Mouse (Mus musculus) left cerebral cortex, postnatal 25 days (tissue): ENCODE measurements at regions not wholly inside any gene's neighbourhood (a gene's known extent, or its start where the extent isn't known, plus 50 kb on each side); places are given as distances from the start of the nearest gene placed in this dataset.

Experiments used
- DNase-seq, 2 experiments: peaks; one replicate each; pipeline ENCODE4 v3.0.0; 2022; ENCODE audit warnings: low spot score in 2 of 2, mixed read lengths in 1 of 2
- intact Hi-C: fragments of 180-260 bp; cut with DNase I; formaldehyde crosslinking; loops from one replicate; pipeline ENCODE4 v1.15.1; 2025

DNA sequence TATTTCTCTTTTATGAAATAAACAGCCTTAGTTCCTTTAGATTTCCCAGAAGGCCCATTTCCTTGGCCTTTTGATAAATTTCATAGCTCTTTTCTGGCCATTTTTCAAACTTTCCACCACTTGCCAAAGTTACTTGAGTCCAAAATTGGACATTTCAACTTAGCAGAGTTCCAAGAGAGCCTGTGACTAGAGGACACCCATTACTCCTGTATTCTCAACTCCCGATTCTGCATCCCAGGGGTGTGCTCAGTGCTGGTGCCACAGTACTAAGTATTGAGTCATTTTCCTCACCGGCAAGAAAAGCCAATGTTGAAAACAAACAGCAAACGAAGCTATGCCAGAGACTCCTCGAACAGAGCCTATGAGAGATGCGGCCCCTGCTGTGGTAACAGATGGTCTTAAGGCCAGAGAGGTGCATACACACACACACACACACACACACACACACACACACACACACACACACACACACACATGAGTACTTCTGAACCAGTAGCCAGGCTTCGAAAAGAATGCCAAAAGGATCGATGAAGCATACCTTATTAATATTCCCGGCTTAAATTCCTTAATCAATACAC is 126.5 kb downstream of the Tmx1 start:
- intact Hi-C loops: no loop called here
- DNase-seq: no peak

DNA sequence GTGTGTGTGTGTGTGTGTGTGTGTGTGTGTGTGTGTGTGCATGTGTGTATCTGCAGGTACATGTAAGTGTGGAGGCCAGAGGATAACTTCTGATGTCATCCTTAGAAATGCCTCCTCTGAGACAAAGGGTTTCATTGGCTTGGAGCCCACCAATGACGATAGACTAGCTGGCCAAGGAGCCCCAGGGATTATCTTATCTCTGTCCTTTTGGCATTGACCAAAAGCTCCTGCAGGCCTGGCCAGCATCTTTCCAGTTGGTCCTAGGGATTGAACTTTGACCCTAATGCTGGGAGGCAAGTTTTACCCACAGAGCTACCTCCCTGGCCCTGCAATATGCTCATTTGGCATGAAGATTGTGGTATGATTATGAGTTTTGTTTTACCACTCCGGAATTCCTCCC is 133.3 kb downstream of the Tmx1 start:
- intact Hi-C loops: no loop called here
- no peak for DNase-seq

DNA sequence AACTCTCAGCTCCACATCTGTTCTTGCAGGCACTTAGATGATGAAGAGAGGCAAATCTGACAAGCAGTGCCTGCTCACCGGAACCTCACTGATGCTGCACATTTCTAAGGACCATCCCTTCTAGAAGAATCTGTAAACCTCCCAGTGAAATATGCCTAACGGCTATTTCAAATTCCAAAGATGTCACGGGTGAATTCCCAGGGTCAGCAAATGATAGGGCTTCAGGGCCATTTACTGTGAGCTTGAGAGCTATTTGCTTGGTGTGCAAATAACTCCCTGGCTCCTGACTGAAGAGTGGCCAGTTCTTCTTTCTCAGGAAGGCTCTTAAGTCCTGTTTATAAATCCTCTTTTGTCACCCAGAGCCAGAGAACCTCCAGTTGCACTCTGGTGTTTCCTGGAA is 135.3 kb downstream of the Tmx1 start:
- no peak for DNase-seq
- intact Hi-C loops: no loop called here

DNA sequence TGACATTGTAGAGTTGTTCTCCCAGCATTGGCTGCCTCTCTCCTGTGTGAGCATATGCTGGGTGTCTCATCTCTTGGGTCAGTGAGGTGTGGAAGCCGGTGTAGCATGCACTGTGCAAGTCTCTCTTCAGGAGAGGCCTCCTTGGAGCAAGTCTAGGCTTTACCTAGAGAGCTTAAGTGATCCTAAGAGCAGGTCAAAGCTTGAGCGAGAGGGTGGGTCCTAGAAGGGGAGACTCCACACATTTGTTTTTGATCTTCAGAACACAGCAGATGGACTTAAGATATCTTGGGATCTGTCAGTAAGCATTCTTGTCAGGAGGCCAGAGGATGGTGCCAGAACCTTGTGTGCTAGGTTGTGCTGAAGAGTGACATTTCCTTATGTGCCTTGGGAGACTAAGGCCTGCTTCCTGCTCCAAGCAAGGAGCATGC is 136.4 kb downstream of the Tmx1 start:
- intact Hi-C loops: no loop called here
- DNase-seq: no peak

DNA sequence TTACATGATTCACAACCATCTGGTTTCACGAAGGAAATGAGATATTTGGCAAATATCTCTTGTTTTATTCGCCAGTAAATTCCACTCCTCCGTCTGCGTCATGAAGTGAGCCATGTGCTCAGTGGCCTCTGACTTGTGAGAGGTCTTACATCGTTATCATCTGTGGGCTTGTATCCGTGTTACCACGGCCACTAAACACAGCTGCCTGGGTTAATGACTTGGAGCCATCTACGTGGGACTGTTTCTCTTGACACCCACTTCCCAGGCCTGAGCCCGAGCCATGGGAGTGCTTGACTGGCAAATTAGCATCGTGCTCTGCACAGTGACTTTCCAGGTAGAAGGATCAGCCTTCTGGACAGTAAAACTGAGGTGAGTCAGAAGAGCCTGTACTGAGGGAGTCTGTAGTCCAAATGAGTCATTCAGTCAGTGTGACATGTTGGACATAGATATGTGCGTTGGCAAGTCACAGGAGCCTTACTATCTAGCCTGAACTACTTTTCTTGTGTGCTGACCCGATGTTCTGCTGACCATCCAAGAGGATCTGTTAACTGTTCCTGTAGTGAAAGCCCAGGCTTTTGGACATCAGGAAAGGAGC is 137.7 kb downstream of the Tmx1 start:
- intact Hi-C loops: no loop called here
- DNase-seq: no peak

DNA sequence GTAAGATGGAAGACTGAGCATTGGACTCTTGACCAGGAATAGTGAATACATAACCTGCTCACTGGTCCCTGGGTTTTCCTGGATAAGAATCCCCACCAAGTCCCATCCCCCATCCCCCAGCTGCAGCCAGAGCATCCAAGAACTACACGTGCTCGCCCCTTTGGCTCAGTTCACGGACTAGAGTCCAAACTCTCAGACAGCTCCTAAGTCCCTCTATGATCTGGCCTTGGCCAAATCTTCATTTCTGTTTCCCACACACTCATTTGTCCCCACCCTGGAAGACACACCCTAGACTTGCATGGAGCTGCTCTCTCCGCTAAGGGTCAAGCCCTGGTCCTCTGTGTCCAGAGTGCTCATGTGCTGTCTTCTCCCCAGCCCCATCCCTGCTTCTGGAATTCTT is 139.9 kb downstream of the Tmx1 start:
- intact Hi-C loops: no loop called here

DNA sequence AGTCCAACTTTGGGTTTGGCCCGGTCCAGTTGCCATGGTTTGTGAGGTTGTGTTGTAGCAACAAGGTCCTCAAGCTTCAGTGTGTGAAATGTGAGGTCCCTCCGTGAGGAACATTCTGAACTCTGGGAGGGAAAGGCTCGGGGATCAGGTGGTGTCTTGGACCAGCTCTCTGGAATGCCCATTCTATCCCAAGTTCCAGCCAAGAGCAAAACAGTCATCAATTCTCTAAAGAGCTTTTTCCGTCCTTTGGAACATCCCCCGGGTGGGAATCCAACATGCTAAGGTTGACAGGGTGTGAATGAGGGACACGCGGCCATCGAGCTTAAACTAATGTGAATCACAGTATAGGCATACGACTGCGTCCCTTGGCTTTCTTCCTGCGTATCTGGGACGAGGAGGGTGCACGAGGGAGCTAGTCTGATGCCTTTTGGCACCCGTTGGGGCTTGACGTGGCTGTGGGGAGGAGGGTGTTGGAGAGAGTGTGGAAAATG is 145.4 kb downstream of the Tmx1 start:
- DNase-seq: no peak
- intact Hi-C loops: no loop called here

More for the DNA sequence above, 139.9 kb downstream of the Tmx1 start:
- no peak for DNase-seq

DNA sequence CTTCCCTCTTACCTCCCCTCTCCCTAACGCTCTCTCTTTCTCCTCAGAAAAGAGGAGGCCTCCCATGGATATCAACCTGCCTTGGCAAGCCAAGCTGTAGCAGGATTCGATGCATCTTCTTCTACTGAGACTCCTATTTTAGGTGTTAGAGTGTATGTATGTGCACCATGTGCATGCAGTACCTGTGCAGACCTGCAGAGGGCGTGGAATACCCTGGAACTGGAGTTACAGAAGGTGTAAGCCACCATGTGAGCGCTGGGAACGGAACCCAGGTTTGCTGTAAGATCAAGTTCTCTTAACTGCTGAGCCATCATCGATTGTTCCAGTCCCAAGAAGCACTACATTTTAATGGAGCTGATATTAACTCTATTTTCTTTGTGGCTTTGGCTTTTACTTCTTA is 146.8 kb downstream of the Tmx1 start:
- no peak for DNase-seq
- intact Hi-C loops: no loop called here

DNA sequence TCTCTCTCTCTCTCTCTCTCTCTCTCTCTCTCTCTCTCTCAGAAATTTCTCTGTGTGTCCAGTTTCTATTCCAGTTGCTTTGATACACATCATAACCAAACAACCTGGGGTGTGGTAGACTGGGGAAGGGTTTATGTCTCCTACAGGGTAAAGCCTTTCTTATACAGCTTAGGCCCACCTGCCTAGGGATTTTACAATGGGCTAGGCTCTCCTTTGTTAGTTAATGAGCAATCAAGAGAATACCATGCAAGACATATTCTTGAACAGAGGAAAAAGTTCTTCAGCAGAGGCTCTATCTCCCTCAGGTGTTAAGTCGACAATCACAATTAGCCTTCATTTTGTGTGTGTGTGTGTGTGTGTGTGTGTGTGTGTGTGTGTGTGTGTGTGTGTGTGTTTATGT is 151.0 kb downstream of the Tmx1 start:
- no peak for DNase-seq
- intact Hi-C loops: no loop called here

DNA sequence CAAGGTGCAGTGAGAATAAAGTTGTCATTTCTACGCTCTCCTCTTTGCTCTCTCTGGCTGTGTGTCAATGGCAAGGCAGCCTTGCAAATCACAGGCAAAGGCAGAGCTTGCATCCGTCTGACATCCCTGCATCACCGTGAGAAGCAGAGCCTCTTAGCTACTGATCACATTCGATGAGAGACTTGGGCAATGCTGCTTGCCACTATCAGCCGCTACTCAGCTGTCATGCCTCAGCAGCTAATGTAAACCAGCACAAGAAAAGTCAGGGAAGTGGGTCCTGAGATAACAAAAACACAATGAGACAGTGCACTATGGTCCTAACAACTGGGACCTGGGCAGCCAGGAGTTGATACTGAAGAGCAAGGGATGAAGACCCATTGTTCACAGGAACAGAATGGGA is 155.8 kb downstream of the Tmx1 start:
- intact Hi-C loops: no loop called here
- DNase-seq: no peak

DNA sequence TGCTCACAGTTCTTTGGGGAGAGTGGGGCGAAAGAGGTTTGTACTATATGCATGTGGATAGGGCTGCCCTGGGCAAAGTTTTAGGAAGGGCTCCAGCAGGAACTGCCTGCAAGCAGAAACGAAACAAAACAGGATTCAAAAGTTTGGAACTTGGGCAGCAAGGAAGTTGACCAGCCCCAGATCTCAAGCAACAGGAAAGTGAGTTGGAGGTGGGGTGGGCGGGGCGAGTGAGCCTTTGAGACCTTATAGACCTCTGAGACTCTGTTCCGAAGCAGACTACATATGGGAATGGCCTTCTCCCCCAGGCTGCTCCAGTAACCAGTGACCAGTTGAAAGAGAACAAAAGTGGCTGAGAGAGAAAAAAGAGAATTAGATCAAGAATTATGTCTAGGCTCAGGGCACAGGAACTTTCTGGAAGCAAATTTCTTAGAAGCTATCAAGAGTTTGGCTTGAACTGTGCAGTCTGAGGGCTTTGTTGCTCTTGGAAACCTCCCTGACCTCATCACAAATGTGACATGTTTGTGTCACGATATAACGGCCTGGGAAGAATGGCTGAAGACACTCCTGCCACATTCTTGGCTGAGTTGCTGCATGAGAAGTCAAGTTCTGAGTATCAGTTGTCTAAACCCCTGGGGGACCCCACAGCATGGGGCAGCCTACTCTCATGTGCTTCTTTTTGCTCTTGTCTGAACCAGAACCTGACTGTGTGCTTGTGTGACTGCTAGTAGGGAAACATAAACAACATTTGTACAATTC is 156.4 kb downstream of the Tmx1 start:
- intact Hi-C loops: no loop called here
- DNase-seq: no peak

DNA sequence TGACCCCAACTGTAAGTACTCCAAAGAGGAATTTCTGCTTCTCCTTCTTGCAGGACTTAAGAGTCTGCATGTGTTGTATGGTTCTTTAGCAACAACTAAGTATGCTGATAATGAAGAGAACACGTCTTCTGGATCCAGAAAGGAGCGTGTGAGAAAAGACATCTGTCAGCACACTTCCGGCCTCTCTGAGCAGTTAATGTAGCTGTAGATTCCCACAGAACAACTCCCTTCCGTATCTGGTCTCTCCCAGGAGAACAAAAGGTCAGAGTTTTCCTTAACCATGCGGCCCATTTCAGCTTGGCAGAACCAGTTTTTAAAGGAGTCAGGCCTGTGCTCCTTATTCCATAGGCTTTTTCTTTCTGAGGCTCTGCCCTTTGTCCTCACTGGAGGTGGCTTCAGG is 159.0 kb downstream of the Tmx1 start:
- intact Hi-C loops: no loop called here
- DNase-seq: no peak

DNA sequence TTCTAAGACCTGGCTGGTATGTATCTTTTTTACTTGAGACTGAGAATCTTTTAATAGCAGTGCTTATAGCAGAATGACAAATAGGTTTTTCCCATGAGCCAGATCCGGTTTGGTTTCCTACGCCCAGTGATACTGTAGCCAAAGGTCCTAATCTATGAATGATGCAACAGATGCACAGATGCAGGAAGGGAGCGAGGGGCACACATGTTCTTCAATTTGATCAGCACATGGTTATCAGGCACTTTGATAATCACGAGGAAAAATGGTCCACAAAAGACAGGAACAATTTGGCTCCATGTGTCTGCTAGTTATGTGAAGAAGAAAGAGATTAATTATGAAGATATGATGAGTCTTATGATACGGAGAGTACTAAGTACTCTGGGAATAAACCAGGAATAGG is 160.3 kb downstream of the Tmx1 start:
- intact Hi-C loops: no loop called here
- DNase-seq: no peak

DNA sequence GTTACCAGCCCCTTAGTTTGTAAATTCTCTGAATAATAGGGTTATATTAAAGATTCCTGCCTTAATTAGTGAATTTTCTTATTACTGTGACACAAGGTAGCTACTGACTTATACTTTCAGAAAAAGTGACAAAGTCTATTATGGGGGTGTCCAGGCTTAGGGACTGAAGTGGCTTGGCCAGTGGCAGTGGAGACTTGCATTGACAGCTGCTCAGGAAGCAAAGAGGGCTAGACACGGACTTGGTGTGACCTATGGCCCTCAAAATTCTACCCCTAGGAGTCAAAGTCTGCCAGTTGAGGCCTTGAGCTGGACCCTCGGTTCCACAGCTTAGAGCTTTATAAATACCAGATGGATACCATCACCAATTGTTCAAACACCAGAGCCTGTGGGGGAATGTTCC is 161.2 kb downstream of the Tmx1 start:
- intact Hi-C loops: no loop called here

DNA sequence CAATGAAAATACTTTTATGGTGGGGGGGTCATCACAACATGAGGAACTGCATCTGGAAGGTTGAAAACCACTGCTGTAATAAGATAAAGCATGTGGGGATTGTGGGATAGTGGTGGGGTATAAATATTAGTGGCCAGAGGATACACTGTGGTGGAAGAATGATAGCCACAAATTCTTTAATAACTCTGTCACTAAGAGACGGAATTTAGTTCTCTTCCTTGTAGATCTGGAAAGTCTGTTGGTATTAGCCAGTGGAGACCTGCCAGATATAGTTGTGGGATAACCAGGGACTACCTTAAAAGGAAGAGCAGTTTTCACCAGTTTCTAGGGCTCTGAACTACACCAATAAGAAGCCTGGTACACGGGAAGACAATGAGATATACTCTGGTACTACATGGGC is 161.8 kb downstream of the Tmx1 start:
- intact Hi-C loops: no loop called here
- DNase-seq: no peak

More for the DNA sequence above, 161.2 kb downstream of the Tmx1 start:
- no peak for DNase-seq

DNA sequence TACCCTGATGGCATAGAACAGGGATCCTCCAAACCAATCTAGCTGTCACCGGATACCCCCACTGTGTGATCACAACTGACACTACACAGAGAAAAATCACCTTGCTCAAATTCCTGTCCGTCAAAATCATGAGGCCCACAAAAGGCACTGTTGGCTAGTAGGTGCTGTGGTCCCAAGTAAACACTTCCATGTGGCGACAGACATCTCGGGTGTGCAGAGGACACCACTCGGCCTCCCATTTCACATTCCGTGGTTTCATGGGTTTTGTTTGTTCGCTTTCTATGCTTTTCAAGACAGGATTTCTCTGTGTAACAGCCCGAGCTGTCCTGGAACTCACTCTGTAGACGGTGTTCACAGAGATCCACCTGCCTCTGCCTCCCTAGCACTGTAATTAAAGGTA is 162.2 kb downstream of the Tmx1 start:
- DNase-seq: no peak
- intact Hi-C loops: no loop called here

DNA sequence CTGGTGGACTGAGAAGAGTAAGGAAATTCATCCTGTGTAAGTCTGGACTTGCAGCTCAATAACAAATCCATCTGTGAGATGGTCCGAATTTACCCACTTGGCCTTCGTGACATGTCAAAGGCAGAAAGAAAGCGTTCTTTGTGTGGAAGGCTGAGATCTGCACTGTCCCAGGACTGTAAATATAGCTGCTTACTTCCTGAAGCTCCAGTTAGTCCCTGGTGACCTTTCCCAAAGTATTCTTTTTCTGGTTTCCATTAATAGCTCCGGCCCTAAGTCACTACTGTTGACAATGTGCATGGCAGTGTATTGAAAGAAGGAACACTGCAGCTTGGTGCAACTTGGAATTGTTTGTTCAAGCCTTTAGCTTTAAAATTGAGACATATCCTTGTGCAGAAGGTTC is 163.2 kb downstream of the Tmx1 start:
- intact Hi-C loops: no loop called here
- no peak for DNase-seq

DNA sequence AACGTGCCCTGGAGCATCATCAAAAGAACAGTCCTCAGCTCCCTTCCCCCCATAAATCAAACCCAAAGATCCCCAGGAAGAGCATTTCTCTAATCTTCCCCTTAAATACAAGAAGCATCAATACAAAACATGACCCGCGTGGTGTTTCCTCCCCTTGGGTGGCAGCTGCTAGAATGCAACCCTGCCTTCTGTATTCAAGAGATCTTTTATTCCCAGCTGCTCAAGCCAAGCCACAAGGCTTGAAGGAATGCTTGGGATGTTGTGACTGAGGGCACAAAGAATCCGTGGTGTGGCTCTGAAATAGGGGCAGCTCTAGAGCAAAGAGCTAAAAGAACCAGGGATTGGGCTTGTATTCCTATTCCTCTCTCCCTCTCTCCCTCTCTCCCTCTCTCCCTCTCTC is 163.6 kb downstream of the Tmx1 start:
- no peak for DNase-seq
- intact Hi-C loops: no loop called here

DNA sequence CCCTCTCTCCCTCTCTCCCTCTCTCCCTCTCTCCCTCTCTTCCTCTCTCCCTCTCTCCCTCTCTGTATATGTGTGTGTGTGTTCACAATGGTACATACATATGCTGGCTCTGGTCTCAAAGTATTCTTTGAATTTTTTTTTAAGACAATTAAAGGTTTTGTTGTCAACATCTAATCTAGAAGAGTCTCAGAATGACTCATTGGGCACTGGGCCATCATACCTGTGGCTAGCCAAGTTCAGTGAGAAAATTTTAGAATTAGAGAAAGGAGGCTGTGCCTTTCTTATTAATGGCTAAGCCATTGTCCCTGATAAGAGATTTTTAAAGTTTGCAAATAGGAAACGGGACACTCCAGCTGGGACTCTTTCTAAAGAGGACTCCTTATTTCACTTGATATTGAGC is 164.1 kb downstream of the Tmx1 start:
- intact Hi-C loops: no loop called here
- DNase-seq: no peak

DNA sequence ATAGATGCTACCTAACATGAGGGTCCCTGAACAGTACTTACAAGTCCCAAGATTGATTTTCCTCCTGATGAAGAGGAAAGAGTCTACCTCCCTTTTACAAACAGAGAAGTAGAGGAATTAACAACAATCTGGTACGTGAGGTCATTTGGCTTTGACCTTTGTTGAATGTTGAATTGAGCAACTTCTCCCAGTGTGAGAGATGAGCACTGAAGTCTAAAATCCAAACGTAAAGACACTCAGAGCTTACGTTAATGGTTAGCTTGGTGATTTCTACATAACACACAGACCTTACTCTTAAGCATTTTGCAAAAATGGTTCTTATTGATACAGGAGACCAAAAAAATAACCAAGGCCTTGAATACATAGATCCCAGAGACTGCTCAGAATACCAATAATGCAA is 165.1 kb downstream of the Tmx1 start:
- intact Hi-C loops: no loop called here
- DNase-seq: no peak

DNA sequence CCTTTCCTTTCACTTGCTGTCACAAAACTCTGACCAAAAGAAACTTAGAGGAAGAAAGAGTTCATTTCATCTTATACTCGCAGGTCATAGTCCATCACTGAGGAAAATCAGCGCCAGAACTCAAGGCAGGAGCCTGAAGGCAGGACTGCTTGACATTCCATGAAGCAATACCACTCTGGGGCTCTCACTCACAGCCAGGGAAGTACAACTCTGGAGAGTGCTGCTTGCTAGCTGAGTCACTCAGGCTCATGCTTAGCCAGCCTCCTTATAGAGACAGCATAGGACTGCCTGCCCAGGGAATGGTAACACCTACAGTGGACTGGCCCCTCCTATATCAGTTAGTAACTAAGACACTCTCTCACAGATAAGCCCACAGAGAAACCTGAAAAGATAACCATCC is 166.5 kb downstream of the Tmx1 start:
- intact Hi-C loops: no loop called here

More for the DNA sequence above, 166.5 kb downstream of the Tmx1 start:
- no peak for DNase-seq
